Mouse (Mus musculus) neural tube, embryonic 13.5 days (tissue): Measurements from ENCODE around the gene Foxp4. TPM values are rescaled to one million over a fixed set of nuclear protein-coding genes. Genes with fewer than 3 reads are reported as not detected.

Experiments used
- ATAC-seq: fragments of 200-750 bp; cut with Nextera tagmentation; 2 replicates; pipeline ENCODE4 v1.8.0; 2017; ENCODE audit warnings: low read depth, mild to moderate bottlenecking, moderate TSS enrichment, moderate library complexity
- H3K27ac ChIP-seq: fragments of 300-500 bp; sonication (generic); replicated peaks from 2 replicates; pipeline ENCODE4 v1.5.1; 2015; ENCODE audit warnings: moderate library complexity, mild to moderate bottlenecking, inconsistent platforms
- H3K27me3 ChIP-seq: fragments of 300-500 bp; sonication (generic); 2 replicates; pipeline ENCODE4 v1.6.1; 2015; ENCODE audit warnings: mild to moderate bottlenecking, inconsistent platforms
- H3K36me3 ChIP-seq: fragments of 300-500 bp; sonication (generic); 2 replicates; pipeline ENCODE4 v1.6.1; 2015; ENCODE audit warnings: mild to moderate bottlenecking, inconsistent platforms
- H3K4me1 ChIP-seq: fragments of 300-500 bp; sonication (generic); replicated peaks from 2 replicates; pipeline ENCODE4 v1.6.1; 2015; ENCODE audit warnings: inconsistent platforms
- H3K4me2 ChIP-seq: fragments of 300-500 bp; sonication (generic); 2 replicates; pipeline ENCODE4 v1.6.1; 2015; ENCODE audit warnings: inconsistent platforms, mild to moderate bottlenecking, moderate library complexity
- H3K4me3 ChIP-seq: fragments of 300-500 bp; sonication (generic); 2 replicates; pipeline ENCODE4 v1.5.1; 2015; ENCODE audit warnings: mild to moderate bottlenecking, inconsistent platforms
- H3K9ac ChIP-seq: fragments of 300-500 bp; sonication (generic); 2 replicates; pipeline ENCODE4 v1.6.1; 2015; ENCODE audit warnings: moderate library complexity, mild to moderate bottlenecking, inconsistent platforms
- H3K9me3 ChIP-seq: fragments of 300-500 bp; sonication (generic); 2 replicates; pipeline ENCODE4 v1.6.1; 2016; ENCODE audit warnings: inconsistent platforms
- WGBS: fragments of 180-500 bp; shearing (Covaris S2); methylation state at CpG from one replicate; pipeline ENCODE4 v1.1.7; 2015; 5-methylcytosine and 5-hydroxymethylcytosine counted together
- polyA plus RNA-seq: library from polyadenylated mRNA; unstranded; fragments of >200 nt; fragmentation: Nextera tagmentation; extraction: Ambion mirVana; gene quantifications from 2 replicates; pipeline ENCODE4 v1.2.1, GENCODE M21; 2015

Gene Foxp4
- polyA plus RNA-seq, 1 experiment from 2014 or later = 17.2 TPM

GRCm38 (mm10) chr17:47841931-47842623, 82.4 kb downstream of the Foxp4 start:
- Histone ChIP-seq H3K4me3 (no peak overlapping the region), H3K9me3 (peaks cover 4% of the 10 kb centered on the region; the same call in 1 of the 2 replicates), H3K27ac (no peak overlapping the region), H3K27me3 (no peaks in the 10 kb centered on the region; the same call in 1 of the 2 replicates), H3K4me2 (no peak overlapping the region), H3K36me3 (no peaks in the 10 kb centered on the region), H3K4me1 (no peaks in the 10 kb centered on the region), H3K9ac (no peak overlapping the region)
- no peak for ATAC-seq
- 72% methylated on average over 19 of the region's 19 CpGs for WGBS

GRCm38 (mm10) chr17:47841521-47841920, 82.9 kb downstream of the Foxp4 start:
- Histone ChIP-seq H3K4me1 (no peaks in the 10 kb centered on the region), H3K27me3 (peaks cover 3% of the 10 kb centered on the region; the same call in 1 of the 2 replicates), H3K4me2 (no peak overlapping the region), H3K4me3 (no peak overlapping the region), H3K27ac (no peak overlapping the region), H3K9ac (no peak overlapping the region), H3K9me3 (peaks cover 4% of the 10 kb centered on the region; the same call in 1 of the 2 replicates), H3K36me3 (no peaks in the 10 kb centered on the region)
- WGBS = 91% methylated on average over 8 of the region's 8 CpGs
- ATAC-seq = no peak

GRCm38 (mm10) chr17:47837808-47838207, 86.6 kb downstream of the Foxp4 start:
- whole genome bisulfite sequencing = 50% methylated on average over 6 of the region's 6 CpGs
- no peak for ATAC-seq
- Histone ChIP-seq H3K9ac (no peak overlapping the region), H3K4me2 (no peak overlapping the region), H3K4me1 (peaks cover 17% of the 10 kb centered on the region), H3K27me3 (peaks cover 39% of the 10 kb centered on the region), H3K27ac (no peak overlapping the region), H3K36me3 (no peaks in the 10 kb centered on the region), H3K4me3 (no peak overlapping the region), H3K9me3 (no peaks in the 10 kb centered on the region)

GRCm38 (mm10) chr17:47834482-47834767, 90.0 kb downstream of the Foxp4 start, which contains the start of gene Mdfi:
Gene Mdfi (minus strand): TSS chr17:47834691.
- 4% methylated on average over 18 of the region's 18 CpGs for whole genome bisulfite sequencing
- no peak for ATAC-seq
- Histone ChIP-seq H3K4me1 (peaks cover 42% of the 10 kb centered on the region), H3K27me3 (peaks cover 70% of the 10 kb centered on the region), H3K4me2 (peak within 1 kb of the TSS; percentile 90), H3K4me3 (peak within 1 kb of the TSS; percentile 53), H3K9ac (peak within 1 kb of the TSS; percentile 70), H3K27ac (peak within 1 kb of the TSS; percentile 7), H3K36me3 (no peaks in the 10 kb centered on the region), H3K9me3 (no peaks in the 10 kb centered on the region)

DNA sequence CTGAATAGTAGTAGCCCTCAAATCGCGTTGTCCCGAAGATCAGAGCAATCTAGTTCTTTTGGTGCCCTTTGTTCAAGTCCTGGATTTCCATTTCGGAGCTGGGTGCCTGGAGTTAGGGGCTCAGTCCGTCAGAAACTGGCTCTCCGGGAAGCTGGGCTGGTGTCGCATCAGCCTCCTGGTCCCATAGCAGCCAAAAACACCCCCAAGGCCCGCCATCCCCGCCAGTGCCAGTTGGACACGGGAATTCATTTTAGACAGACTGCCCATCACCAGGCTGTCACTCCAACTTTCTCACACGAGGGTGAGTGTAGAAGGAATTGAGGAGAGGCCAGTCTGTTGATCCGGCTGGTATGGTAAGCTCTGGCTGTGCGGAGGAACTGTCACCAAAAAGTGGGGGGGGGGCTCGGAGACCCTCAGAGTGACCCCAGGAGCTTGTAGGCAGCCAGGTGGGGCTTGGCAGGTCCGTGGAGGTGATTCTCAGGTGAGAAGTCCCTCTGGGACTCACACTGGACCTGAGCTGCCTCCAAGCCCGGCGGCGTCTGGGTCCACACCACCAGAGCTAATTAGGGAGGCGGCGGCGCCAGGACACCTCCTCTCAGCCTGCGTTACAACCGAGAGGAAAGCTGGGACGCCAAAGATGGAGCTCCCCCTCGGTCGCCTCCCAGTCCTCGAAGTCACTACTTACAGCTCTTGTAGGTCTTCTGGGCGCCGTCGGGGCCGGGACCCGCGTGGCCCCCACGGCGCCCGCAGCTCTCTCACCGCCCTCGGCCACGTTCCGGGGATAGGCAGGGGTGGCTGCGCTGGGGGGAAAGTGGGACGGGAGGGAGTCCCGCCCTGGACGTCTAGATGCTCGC, 90.6 kb downstream of the Foxp4 start:
- H3K4me3 ChIP-seq = peak overlapping the region; percentile 53
- WGBS = 1% methylated on average over 45 of the region's 45 CpGs
- H3K9me3 ChIP-seq = no peaks in the 10 kb centered on the region
- peak overlapping the region; percentile 7 for H3K27ac ChIP-seq
- no peaks in the 10 kb centered on the region for H3K36me3 ChIP-seq
- peak overlapping the region; percentile 90 for H3K4me2 ChIP-seq
- peaks cover 42% of the 10 kb centered on the region for H3K4me1 ChIP-seq
- H3K9ac ChIP-seq = peak overlapping the region; percentile 70
- no peak for ATAC-seq
- peaks cover 71% of the 10 kb centered on the region for H3K27me3 ChIP-seq

- Histone ChIP-seq H3K4me1 (peaks cover 42% of the 10 kb centered on the region), H3K4me2 (peak overlapping the region; percentile 90), H3K27me3 (peaks cover 71% of the 10 kb centered on the region), H3K4me3 (peak overlapping the region; percentile 53), H3K9ac (peak overlapping the region; percentile 70), H3K9me3 (no peaks in the 10 kb centered on the region), H3K36me3 (no peaks in the 10 kb centered on the region), H3K27ac (peak overlapping the region; percentile 54)
- under 1% methylated on average over 37 of the region's 45 CpGs for WGBS
- peak; percentile 30; the same call in 1 of the 2 replicates for ATAC-seq
Observed at GRCm38 (mm10) chr17:47833029-47833627, 91.3 kb downstream of the Foxp4 start.

DNA sequence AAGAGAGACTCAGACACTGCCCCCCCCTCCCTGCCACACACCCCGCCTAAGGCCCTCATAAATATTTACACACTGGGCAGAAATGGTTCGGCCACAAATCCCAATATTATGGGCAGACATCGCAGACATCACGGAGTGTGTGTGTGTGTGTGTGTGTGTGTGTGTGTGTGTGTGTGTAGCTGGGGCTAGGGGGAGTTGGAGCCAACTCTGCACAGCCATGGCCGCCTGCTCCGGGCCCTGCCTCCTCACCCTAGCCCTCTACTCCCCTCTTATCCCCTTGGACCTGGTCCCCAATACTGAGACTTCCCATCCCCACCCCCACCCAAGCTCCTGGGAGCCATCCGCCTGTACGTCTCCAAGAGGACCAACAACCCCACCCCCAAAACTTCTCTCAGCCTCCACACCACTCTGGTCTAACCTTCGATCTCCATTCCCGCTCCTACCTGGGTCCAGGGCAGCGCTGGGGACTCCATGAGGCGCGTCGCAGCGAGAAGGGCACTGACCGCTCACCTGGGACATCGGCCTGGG, 91.9 kb downstream of the Foxp4 start:
- H3K36me3 ChIP-seq = no peaks in the 10 kb centered on the region
- peaks cover 71% of the 10 kb centered on the region for H3K27me3 ChIP-seq
- ATAC-seq = peak; percentile 52
- H3K4me3 ChIP-seq = peak overlapping the region; percentile 53
- H3K9ac ChIP-seq = peak overlapping the region; percentile 70
- H3K4me1 ChIP-seq = peaks cover 42% of the 10 kb centered on the region
- no peaks in the 10 kb centered on the region for H3K9me3 ChIP-seq
- H3K27ac ChIP-seq = peak overlapping the region; percentile 54; the same call in 1 of the 2 replicates
- WGBS = under 1% methylated on average over 17 of the region's 17 CpGs
- peak overlapping the region; percentile 90 for H3K4me2 ChIP-seq

DNA sequence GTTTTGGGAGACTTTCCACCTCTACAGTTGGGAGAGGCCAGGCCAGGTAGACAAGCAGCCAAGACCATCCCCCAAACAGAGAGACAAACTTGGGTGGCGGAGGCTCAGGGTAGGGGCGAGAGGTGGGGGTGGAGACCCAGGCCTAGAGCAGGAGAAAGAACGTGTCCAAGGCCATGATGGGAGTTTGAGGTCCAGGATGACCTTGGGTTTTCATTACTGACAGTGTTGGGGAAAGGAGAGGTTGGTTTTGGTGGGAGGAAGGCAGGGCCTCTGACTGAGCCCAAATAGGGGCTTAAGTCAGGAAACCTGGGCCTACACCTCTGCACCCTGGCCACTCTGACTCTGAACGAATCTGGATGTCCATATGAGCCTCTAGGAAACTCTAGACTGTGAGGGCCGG, 92.7 kb downstream of the Foxp4 start:
- Histone ChIP-seq H3K9me3 (no peaks in the 10 kb centered on the region), H3K4me1 (peaks cover 42% of the 10 kb centered on the region), H3K27me3 (peaks cover 69% of the 10 kb centered on the region), H3K9ac (peak overlapping the region; percentile 70; the same call in 1 of the 2 replicates), H3K27ac (peak overlapping the region; percentile 28; the same call in 1 of the 2 replicates), H3K36me3 (0 out of 2 replicates have a peak, but pooled peaks cover 5% of the 10 kb centered on the region), H3K4me3 (peak overlapping the region; percentile 53), H3K4me2 (peak overlapping the region; percentile 90)
- ATAC-seq = no peak
- WGBS = 46% methylated on average over 5 of the region's 5 CpGs

- 7% methylated on average over 9 of the region's 9 CpGs for WGBS
- Histone ChIP-seq H3K4me1 (peaks cover 42% of the 10 kb centered on the region), H3K36me3 (0 out of 2 replicates have a peak, but pooled peaks cover 6% of the 10 kb centered on the region), H3K9ac (peak overlapping the region; percentile 17; the same call in 1 of the 2 replicates), H3K4me2 (peak overlapping the region; percentile 90), H3K27me3 (peaks cover 66% of the 10 kb centered on the region), H3K27ac (peak overlapping the region; percentile 28; the same call in 1 of the 2 replicates), H3K4me3 (peak overlapping the region; percentile 53), H3K9me3 (no peaks in the 10 kb centered on the region)
- 0 out of 2 replicates have a peak, but pooled peaks have one; percentile 25 for ATAC-seq
Observed at GRCm38 (mm10) chr17:47831161-47831560, 93.3 kb downstream of the Foxp4 start.

- H3K27ac ChIP-seq = no peak overlapping the region
- H3K9ac ChIP-seq = no peak overlapping the region
- no peaks in the 10 kb centered on the region for H3K27me3 ChIP-seq
- WGBS = 73% methylated on average over 8 of the region's 8 CpGs
- no peak for ATAC-seq
- no peak overlapping the region for H3K4me3 ChIP-seq
- H3K4me1 ChIP-seq = no peaks in the 10 kb centered on the region
- H3K9me3 ChIP-seq = no peaks in the 10 kb centered on the region
- no peak overlapping the region for H3K4me2 ChIP-seq
- no peaks in the 10 kb centered on the region for H3K36me3 ChIP-seq
Observed at GRCm38 (mm10) chr17:47821339-47821738, 103.1 kb downstream of the Foxp4 start.

GRCm38 (mm10) chr17:47818038-47818725, 106.3 kb downstream of the Foxp4 start:
- Histone ChIP-seq H3K4me1 (peaks cover 26% of the 10 kb centered on the region), H3K27ac (no peak overlapping the region), H3K36me3 (no peaks in the 10 kb centered on the region), H3K4me3 (no peak overlapping the region), H3K9ac (no peak overlapping the region), H3K9me3 (no peaks in the 10 kb centered on the region), H3K4me2 (no peak overlapping the region), H3K27me3 (peaks cover 14% of the 10 kb centered on the region)
- no peak for ATAC-seq
- WGBS = 65% methylated on average over 13 of the region's 13 CpGs
